Mouse (Mus musculus) stomach, embryonic 14.5 days (tissue): ENCODE measurements around the gene Trim38. TPM values are rescaled to one million over a fixed set of nuclear protein-coding genes. Genes with fewer than 3 reads are reported as not detected.
"Not testable (repeated sequence)": the region's sequence is repeated elsewhere in the genome, so short reads cannot be mapped to it uniquely, and the experiment has no call there.

ENCODE experiments used
- ATAC-seq: fragments of 200-750 bp; cut with Nextera tagmentation; 2 replicates; pipeline ENCODE4 v1.8.0; 2017; ENCODE audit warnings: low read depth, moderate TSS enrichment; ENCODE audit not compliant: insufficient number of reproducible peaks, insufficient read depth, low FRiP score
- H3K27ac ChIP-seq: fragments of 300-500 bp; sonication (generic); 2 replicates; pipeline ENCODE4 v1.5.1; 2014; ENCODE audit warnings: mild to moderate bottlenecking, low read length, moderate library complexity, mixed read lengths
- H3K27me3 ChIP-seq: fragments of 300-500 bp; sonication (generic); 2 replicates; pipeline ENCODE4 v1.6.1; 2014; ENCODE audit warnings: low read length, control low read depth, mixed read lengths; ENCODE audit not compliant: control insufficient read depth, insufficient read depth
- H3K36me3 ChIP-seq: fragments of 300-500 bp; sonication (generic); 2 replicates; pipeline ENCODE4 v1.6.1; 2014; ENCODE audit warnings: mild to moderate bottlenecking, control low read depth, low read length, moderate library complexity, mixed read lengths; ENCODE audit not compliant: control insufficient read depth, insufficient read depth
- H3K4me1 ChIP-seq: fragments of 300-500 bp; sonication (generic); 2 replicates; pipeline ENCODE4 v1.6.1; 2014; ENCODE audit warnings: low read length, control low read depth, mixed read lengths; ENCODE audit not compliant: control insufficient read depth, insufficient read depth
- H3K4me2 ChIP-seq: fragments of 300-500 bp; sonication (generic); replicated peaks from 2 replicates; pipeline ENCODE4 v1.6.1; 2014; ENCODE audit warnings: low read depth, low read length, control low read depth
- H3K4me3 ChIP-seq: fragments of 300-500 bp; sonication (generic); 2 replicates; pipeline ENCODE4 v1.5.1; 2014; ENCODE audit warnings: low read depth, low read length, control low read depth
- H3K9ac ChIP-seq: fragments of 300-500 bp; sonication (generic); replicated peaks from 2 replicates; pipeline ENCODE4 v1.6.1; 2014; ENCODE audit warnings: low read depth, mild to moderate bottlenecking, control low read depth, low read length, moderate library complexity, mixed read lengths
- H3K9me3 ChIP-seq: fragments of 300-500 bp; sonication (generic); 2 replicates; pipeline ENCODE4 v1.6.1; 2016; ENCODE audit warnings: low read depth, low read length, control low read depth; ENCODE audit not compliant: control insufficient read depth
- WGBS: fragments of 180-500 bp; shearing (Covaris S2); extraction: QIAGEN DNeasy Blood & Tissue Kit; methylation state at CpG from one replicate; pipeline ENCODE4 v1.1.7; 2014; 5-methylcytosine and 5-hydroxymethylcytosine counted together
- polyA plus RNA-seq: library from polyadenylated mRNA; unstranded; fragments of >200 nt; fragmentation: Nextera tagmentation; extraction: Ambion mirVana; gene quantifications from 2 replicates; pipeline ENCODE4 v1.2.1, GENCODE M21; 2014

Trim38 gene
- polyA plus RNA-seq, 1 experiment from 2014 or later, result not detected

GRCm38 (mm10) chr13:23749563-23750121 is 20.1 kb upstream of the Trim38 start:
- Histone ChIP-seq H3K4me1 (peaks cover 18% of the 10 kb centered on the region), H3K9ac (no peak overlapping the region), H3K4me3 (no peak overlapping the region), H3K4me2 (no peak overlapping the region), H3K27ac (peak overlapping the region; percentile 83; the same call in 1 of the 2 replicates), H3K27me3 (no peaks in the 10 kb centered on the region), H3K36me3 (no peaks in the 10 kb centered on the region), H3K9me3 (no peaks in the 10 kb centered on the region)
- ATAC-seq, result no peak
- WGBS, result 93% methylated on average over 5 of the region's 5 CpGs

GRCm38 (mm10) chr13:23750839-23751477 is 18.8 kb upstream of the Trim38 start, which contains the start of gene Hist1h2ab:
TSS of gene Hist1h2ab (plus strand) at chr13:23751126.
- WGBS, result under 1% methylated on average over 27 of the region's 47 CpGs
- peak within 1 kb of the TSS; percentile 96 for H3K27ac ChIP-seq
- peak; percentile 47 for ATAC-seq
- H3K4me2 ChIP-seq, result peak within 1 kb of the TSS; percentile 53
- not testable (repeated sequence) for H3K27me3 ChIP-seq, H3K36me3 ChIP-seq, H3K9me3 ChIP-seq
- H3K9ac ChIP-seq, result peak within 1 kb of the TSS; percentile 45
- H3K4me1 ChIP-seq, result peaks cover 18% of the 10 kb centered on the region
- H3K4me3 ChIP-seq, result peak within 1 kb of the TSS; percentile 37

GRCm38 (mm10) chr13:23751478-23751956 is 18.2 kb upstream of the Trim38 start:
- peak overlapping the region; percentile 53 for H3K4me2 ChIP-seq
- H3K4me3 ChIP-seq, result peak overlapping the region; percentile 37
- H3K36me3 ChIP-seq, result no peaks in the 10 kb centered on the region
- H3K4me1 ChIP-seq, result peaks cover 18% of the 10 kb centered on the region
- no peaks in the 10 kb centered on the region for H3K9me3 ChIP-seq
- WGBS, result 2% methylated on average over 11 of the region's 11 CpGs
- peak overlapping the region; percentile 96 for H3K27ac ChIP-seq
- H3K9ac ChIP-seq, result peak overlapping the region; percentile 45
- no peak for ATAC-seq
- no peaks in the 10 kb centered on the region for H3K27me3 ChIP-seq

GRCm38 (mm10) chr13:23752067-23752741 is 17.5 kb upstream of the Trim38 start, which contains the start of gene Hist1h3b:
TSS of gene Hist1h3b (plus strand) at chr13:23752267.
- Histone ChIP-seq H3K9ac (peak within 1 kb of the TSS; percentile 45), H3K4me2 (peak within 1 kb of the TSS; percentile 53), H3K4me1 (peaks cover 18% of the 10 kb centered on the region), H3K27ac (peak within 1 kb of the TSS; percentile 96), H3K4me3 (peak within 1 kb of the TSS; percentile 37)
- H3K9me3 ChIP-seq, H3K27me3 ChIP-seq, H3K36me3 ChIP-seq: not testable (repeated sequence)
- ATAC-seq, result peak; percentile 89
- under 1% methylated on average over 18 of the region's 47 CpGs for WGBS

- Histone ChIP-seq H3K9me3 (no peaks in the 10 kb centered on the region), H3K9ac (peak overlapping the region; percentile 34), H3K4me3 (peak overlapping the region; percentile 37), H3K4me2 (peak overlapping the region; percentile 40), H3K36me3 (no peaks in the 10 kb centered on the region), H3K27me3 (no peaks in the 10 kb centered on the region), H3K27ac (peak overlapping the region; percentile 79; the same call in 1 of the 2 replicates), H3K4me1 (peaks cover 18% of the 10 kb centered on the region)
- WGBS, result 2% methylated on average over 6 of the region's 6 CpGs
- no peak for ATAC-seq
Observed at GRCm38 (mm10) chr13:23752742-23753172, 17.0 kb upstream of the Trim38 start.

- 46% methylated on average over 4 of the region's 4 CpGs for WGBS
- peak overlapping the region; percentile 40 for H3K4me2 ChIP-seq
- peak overlapping the region; percentile 79; the same call in 1 of the 2 replicates for H3K27ac ChIP-seq
- peaks cover 11% of the 10 kb centered on the region; the same call in 1 of the 2 replicates for H3K4me1 ChIP-seq
- H3K9ac ChIP-seq, result peak overlapping the region; percentile 34; the same call in 1 of the 2 replicates
- no peaks in the 10 kb centered on the region for H3K27me3 ChIP-seq
- no peaks in the 10 kb centered on the region for H3K9me3 ChIP-seq
- peak overlapping the region; percentile 37; the same call in 1 of the 2 replicates for H3K4me3 ChIP-seq
- ATAC-seq, result no peak
- no peaks in the 10 kb centered on the region for H3K36me3 ChIP-seq
Observed at GRCm38 (mm10) chr13:23753314-23754078, 16.2 kb upstream of the Trim38 start.

GRCm38 (mm10) chr13:23755000-23755399 is 14.7 kb upstream of the Trim38 start:
- H3K27ac ChIP-seq, result no peak overlapping the region

GRCm38 (mm10) chr13:23756790-23757189 is 12.9 kb upstream of the Trim38 start, which contains the start of gene Hist1h4b:
TSS of gene Hist1h4b (plus strand) at chr13:23757013.
- 0% methylated on average over 17 of the region's 22 CpGs for WGBS
- Histone ChIP-seq H3K27ac (peak within 1 kb of the TSS; percentile 92), H3K9me3 (no peaks in the 10 kb centered on the region), H3K4me3 (peak within 1 kb of the TSS; percentile 39), H3K27me3 (no peaks in the 10 kb centered on the region), H3K4me1 (peaks cover 13% of the 10 kb centered on the region), H3K9ac (peak within 1 kb of the TSS; percentile 40; the same call in 1 of the 2 replicates), H3K36me3 (no peaks in the 10 kb centered on the region), H3K4me2 (peak within 1 kb of the TSS; percentile 70)
- ATAC-seq, result peak; percentile 71

More at GRCm38 (mm10) chr13:23755000-23755399, 14.7 kb upstream of the Trim38 start:
- Histone ChIP-seq H3K4me1 (peaks cover 9% of the 10 kb centered on the region), H3K9ac (no peak overlapping the region), H3K27me3 (no peaks in the 10 kb centered on the region), H3K4me3 (no peak overlapping the region), H3K9me3 (no peaks in the 10 kb centered on the region), H3K4me2 (no peak overlapping the region), H3K36me3 (no peaks in the 10 kb centered on the region)
- no peak for ATAC-seq
